Mouse (Mus musculus): ENCODE measurements around the gene Pspc1. TPM values are rescaled to one million over a fixed set of nuclear protein-coding genes. Genes with fewer than 3 reads are reported as not detected.

Pspc1 gene
- polyA plus RNA-seq, 1 experiment from 2014 or later = 42.6 TPM

Other genes with a start within 250 kb of the Pspc1 start
- gene Cenpj, start 202.9 kb downstream of the Pspc1 start, polyA plus RNA-seq (2016; fragmentation: Nextera tagmentation; extraction: Ambion mirVana) = 16.8 and 21.2 TPM in 2 replicates
- 1.2 and 1.5 TPM in 2 replicates for gene Parp4, start 202.7 kb downstream of the Pspc1 start, polyA plus RNA-seq (2016; fragmentation: Nextera tagmentation; extraction: Ambion mirVana)
- gene Mphosph8, start 110.1 kb downstream of the Pspc1 start, polyA plus RNA-seq (2016; fragmentation: Nextera tagmentation; extraction: Ambion mirVana) = 29.3 and 41.7 TPM in 2 replicates
- gene Zmym5, start 33.4 kb upstream of the Pspc1 start, polyA plus RNA-seq (2016; fragmentation: Nextera tagmentation; extraction: Ambion mirVana) = 22.0 and 27.9 TPM in 2 replicates
- 49.9 and 66.7 TPM in 2 replicates for gene Zmym2, start 108.3 kb upstream of the Pspc1 start, polyA plus RNA-seq (2016; fragmentation: Nextera tagmentation; extraction: Ambion mirVana)